Mouse (Mus musculus) heart, adult 10 weeks (tissue): Measurements from ENCODE around the gene Tshr. TPM values are rescaled to one million over a fixed set of nuclear protein-coding genes. Genes with fewer than 3 reads are reported as not detected.

Source experiments
- polyA plus RNA-seq: library from polyadenylated mRNA; stranded (reverse); fragments of 350-450 nt; fragmentation: Illumina TruSeq; extraction: RNeasy Lipid Tissue Mini Kit (QIAGEN cat#74804); gene quantifications from one replicate; pipeline ENCODE4 v1.2.3, GENCODE M21; 2014; ENCODE audit warnings: low read depth, low replicate concordance

Gene Tshr
- 0.34 TPM for polyA plus RNA-seq

DNA sequence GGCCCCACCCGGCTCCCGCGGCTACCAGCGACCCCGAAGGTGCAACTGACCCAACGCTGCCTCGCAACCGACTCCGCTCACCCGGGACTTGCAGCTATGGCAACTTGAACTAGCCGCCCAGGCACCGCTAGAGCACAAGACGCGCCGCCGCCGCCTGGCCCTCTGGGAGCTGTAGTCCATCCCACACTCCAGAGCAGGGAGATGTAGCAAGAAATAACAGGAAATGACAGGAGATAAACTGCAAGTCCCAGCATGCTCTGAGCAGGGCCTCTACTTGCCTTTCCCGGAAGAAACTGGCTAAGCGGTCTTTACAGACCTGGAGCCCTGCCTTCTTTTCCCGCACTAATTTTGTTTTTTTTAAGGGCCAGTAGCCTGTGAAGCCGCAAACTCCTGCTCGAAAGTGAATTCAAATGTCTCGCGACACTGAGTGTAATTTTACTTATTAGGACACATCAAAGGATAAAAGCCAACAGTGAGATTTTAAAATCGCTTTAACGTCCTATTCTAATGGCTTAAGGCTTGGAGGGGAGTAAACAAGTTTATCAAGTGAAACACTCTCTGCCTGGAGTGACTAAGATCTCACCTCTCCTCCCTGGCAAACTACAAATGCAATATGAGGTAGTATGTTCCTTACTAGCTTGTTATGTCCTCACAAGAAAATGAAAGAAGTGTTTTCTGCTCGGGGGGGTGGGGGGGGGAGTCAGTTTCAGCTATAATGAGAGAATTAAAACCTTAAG, at the start of gene Tshr, which contains the start of gene Cep128:
Gene Tshr, plus strand, starts transcription at position 283 of the 737 bp plus-strand sequence.
Gene Cep128, minus strand, starts transcription at position 129 of the 737 bp plus-strand sequence.

DNA sequence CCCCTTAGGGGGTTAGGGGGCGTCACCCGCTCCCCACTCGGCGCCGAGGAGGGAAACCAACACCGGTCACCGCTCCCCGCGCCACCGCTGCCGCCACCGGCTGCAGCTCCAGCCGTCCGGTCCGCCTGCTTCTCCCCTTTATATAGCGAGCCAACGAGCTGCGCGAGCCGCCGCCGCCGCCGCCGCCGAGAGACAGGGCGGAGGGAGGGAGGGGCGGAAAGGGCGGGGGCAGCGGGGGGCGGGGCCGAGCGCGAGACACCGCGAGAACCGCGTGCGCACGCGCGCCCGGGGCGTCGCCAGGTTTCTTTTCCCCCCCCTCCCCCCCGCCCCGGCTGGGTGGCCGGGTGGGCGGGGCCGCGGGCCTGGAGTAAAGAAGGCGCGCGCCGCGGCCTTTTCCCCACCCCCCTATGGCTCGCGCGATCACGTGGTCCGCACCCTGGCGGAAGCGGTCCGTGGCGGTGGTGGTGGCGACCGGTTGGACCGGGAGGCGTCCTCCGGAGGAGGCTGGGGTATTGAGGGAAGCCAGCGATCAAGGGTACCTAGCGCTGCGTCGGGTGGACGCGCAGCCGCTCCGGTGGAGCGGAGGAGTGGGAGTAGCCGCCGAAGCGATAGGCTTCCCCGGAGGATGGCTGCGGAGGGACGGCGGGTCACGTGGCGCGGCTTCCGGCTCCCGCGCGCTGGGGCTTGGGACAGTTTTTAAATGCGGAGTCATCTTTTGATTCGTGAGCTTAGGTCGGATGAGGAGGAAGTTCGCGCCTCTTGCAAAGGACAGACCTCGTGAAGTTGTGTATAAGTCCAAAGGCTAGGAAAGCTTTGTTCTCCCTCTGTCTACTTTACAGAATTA, 205.7 kb downstream of the Tshr start, which contains the start of gene Gtf2a1:
Gene Gtf2a1, minus strand, starts transcription at position 641 of the 844 bp plus-strand sequence.

Other genes starting within 250 kb of the Tshr start
- gene Cep128, start 154 bp upstream of the Tshr start, polyA plus RNA-seq = 21.8 TPM
- 7.8 TPM for gene Gtf2a1, start 205.9 kb downstream of the Tshr start, polyA plus RNA-seq